Comparison of ENCODE assay signal across 10 mouse cellular contexts in the genomic region with DNA sequence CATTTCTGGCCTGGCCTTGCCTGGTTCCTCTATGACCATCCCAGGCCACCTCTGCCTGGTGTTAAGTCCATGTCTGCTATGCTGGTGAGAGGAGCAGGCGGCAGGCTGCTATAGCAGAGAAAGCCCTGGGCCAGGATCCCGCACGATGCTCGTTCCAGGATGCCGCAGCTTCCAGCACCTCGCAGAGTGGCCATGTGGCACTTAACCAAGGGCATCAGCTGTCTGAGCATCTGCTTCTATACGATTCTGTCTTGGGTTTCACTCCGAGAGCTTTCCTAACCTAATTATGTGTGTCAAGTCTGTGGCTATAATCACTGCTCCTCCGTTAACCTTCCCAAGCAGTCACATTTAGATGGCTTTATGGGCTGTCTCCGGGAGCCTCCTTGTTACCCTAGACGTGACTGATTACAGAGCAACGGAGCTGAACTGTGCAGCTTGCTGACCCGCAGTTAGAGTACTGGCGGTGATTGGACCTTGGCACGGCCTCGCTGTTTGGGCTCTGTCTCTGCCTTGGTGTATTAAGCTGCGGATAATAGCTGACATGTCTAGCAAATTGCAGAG.
A peak's percentile ranks its signal among the peaks of the same experiment; 100 is the strongest.
DNase-seq lines count a peak whose midpoint lies in the region; ATAC-seq and TF ChIP-seq lines count a peak whose summit lies in the region.
"Had no signal": no experiment of that assay in that cellular context is flagged by ENCODE, and none has a peak within 500 bp of the region (broad histone marks: within the 10 kb centered on the region; RNA-seq: fewer than 3 reads in every experiment).

No protein-coding gene starts in this region.

- peak; percentile 78 for ATAC-seq in embryonic facial prominence, embryonic 15.5 days (ENCODE audit: insufficient number of reproducible peaks, low FRiP score, low TSS enrichment, low read depth)
- peak; percentile 86 for ATAC-seq in hindbrain, embryonic 16.5 days
- ATAC-seq in limb, embryonic 14.5 days (ENCODE audit: low FRiP score, low read depth) = peak; percentile 49
- ATAC-seq in CD4-positive, CD25-positive, alpha-beta regulatory T cell, adult 4 months = no peak
- no peak for ATAC-seq in liver, embryonic 11.5 days (replicated peaks; ENCODE audit: low FRiP score)

- intact Hi-C loops in heart, postnatal 36 days (cut with DNase I) = no loop called here

- H3K4me3 ChIP-seq in embryonic facial prominence, embryonic 15.5 days (replicated peaks) = no peak overlapping the region
- H3K4me3 ChIP-seq in hindbrain, embryonic 16.5 days (ENCODE audit: low read length) = no peak overlapping the region
- H3K4me3 ChIP-seq in limb, embryonic 14.5 days (replicated peaks; ENCODE audit: low read length) = no peak overlapping the region
- H3K4me3 ChIP-seq in liver, embryonic 11.5 days (ENCODE audit: low read depth, low read length) = no peak overlapping the region
- H3K4me3 ChIP-seq: heart, embryonic 10.5 days; left cerebral cortex, adult 2 months had no signal

- peaks cover 34% of the 10 kb centered on the region for H3K4me1 ChIP-seq in embryonic facial prominence, embryonic 15.5 days
- peaks cover 6% of the 10 kb centered on the region for H3K4me1 ChIP-seq in hindbrain, embryonic 16.5 days (ENCODE audit: control insufficient read depth, insufficient read depth, low read depth, low read length)
- peaks cover 32% of the 10 kb centered on the region for H3K4me1 ChIP-seq in limb, embryonic 14.5 days (ENCODE audit: control insufficient read depth, insufficient read depth, low read length)
- H3K4me1 ChIP-seq in liver, embryonic 11.5 days (replicated peaks; ENCODE audit: control insufficient read depth, insufficient read depth, low read length) = no peaks in the 10 kb centered on the region

- no peak for TF ChIP-seq CTCF in brain, embryonic 14.5 days (IDR thresholded peaks at IDR 0.05; ENCODE audit: borderline replicate concordance, extremely low read depth, insufficient read depth, insufficient read length)

- 33% methylated on average over 17 of the region's 17 CpGs for WGBS in embryonic facial prominence, embryonic 15.5 days
- WGBS in hindbrain, embryonic 16.5 days = 27% methylated on average over 17 of the region's 17 CpGs
- WGBS in limb, embryonic 14.5 days = 27% methylated on average over 17 of the region's 17 CpGs
- 67% methylated on average over 17 of the region's 17 CpGs for WGBS in liver, embryonic 11.5 days

- peaks cover 5% of the 10 kb centered on the region; the same call in 1 of the 2 replicates for H3K27me3 ChIP-seq in embryonic facial prominence, embryonic 15.5 days
- no peaks in the 10 kb centered on the region for H3K27me3 ChIP-seq in hindbrain, embryonic 16.5 days (replicated peaks; ENCODE audit: control insufficient read depth, insufficient read depth, low read length)
- no peaks in the 10 kb centered on the region for H3K27me3 ChIP-seq in limb, embryonic 14.5 days (ENCODE audit: control insufficient read depth, insufficient read depth, low read length)
- H3K27me3 ChIP-seq in liver, embryonic 11.5 days (replicated peaks; ENCODE audit: control insufficient read depth, insufficient read depth, low read length) = peaks cover 6% of the 10 kb centered on the region; the same call in 1 of the 2 replicates

- H3K27ac ChIP-seq in embryonic facial prominence, embryonic 15.5 days (replicated peaks) = peak overlapping the region; percentile 29
- no peak overlapping the region for H3K27ac ChIP-seq in hindbrain, embryonic 16.5 days (ENCODE audit: low read depth, low read length)
- H3K27ac ChIP-seq in limb, embryonic 14.5 days (replicated peaks; ENCODE audit: low read depth, low read length) = peak overlapping the region; percentile 49; the same call in 1 of the 2 replicates
- H3K27ac ChIP-seq in liver, embryonic 11.5 days (ENCODE audit: low read depth, low read length) = no peak overlapping the region
- H3K27ac ChIP-seq: heart, embryonic 10.5 days; left cerebral cortex, adult 2 months had no signal

- H3K4me2 ChIP-seq in embryonic facial prominence, embryonic 15.5 days (replicated peaks) = peak overlapping the region; percentile 4; the same call in 1 of the 2 replicates
- H3K4me2 ChIP-seq in hindbrain, embryonic 16.5 days (ENCODE audit: low read length) = no peak overlapping the region
- H3K4me2 ChIP-seq in limb, embryonic 14.5 days (replicated peaks; ENCODE audit: low read depth, low read length, severe bottlenecking) = no peak overlapping the region
- no peak overlapping the region for H3K4me2 ChIP-seq in liver, embryonic 11.5 days

- H3K36me3 ChIP-seq in embryonic facial prominence, embryonic 15.5 days = no peaks in the 10 kb centered on the region
- H3K36me3 ChIP-seq in hindbrain, embryonic 16.5 days (ENCODE audit: control insufficient read depth, insufficient read depth, low read length) = no peaks in the 10 kb centered on the region
- no peaks in the 10 kb centered on the region for H3K36me3 ChIP-seq in limb, embryonic 14.5 days (ENCODE audit: control insufficient read depth, insufficient read depth, low read length)
- H3K36me3 ChIP-seq in liver, embryonic 11.5 days (ENCODE audit: control insufficient read depth, insufficient read depth, low read length) = no peaks in the 10 kb centered on the region
- H3K36me3 ChIP-seq: heart, embryonic 10.5 days had no signal

- no peaks in the 10 kb centered on the region for H3K9me3 ChIP-seq in embryonic facial prominence, embryonic 15.5 days (replicated peaks)
- no peaks in the 10 kb centered on the region for H3K9me3 ChIP-seq in hindbrain, embryonic 16.5 days (ENCODE audit: control insufficient read depth, low read length)
- H3K9me3 ChIP-seq in limb, embryonic 14.5 days (ENCODE audit: control insufficient read depth, low read length) = no peaks in the 10 kb centered on the region
- H3K9me3 ChIP-seq in liver, embryonic 11.5 days (ENCODE audit: control insufficient read depth, low read length) = no peaks in the 10 kb centered on the region
- H3K9me3 ChIP-seq: heart, embryonic 10.5 days had no signal

- DNase-seq in brain, embryonic 14.5 days (ENCODE audit: low read depth) = peak; percentile 85
- no peak for DNase-seq in limb, embryonic 14.5 days (ENCODE audit: low spot score)
- no peak for DNase-seq in adrenal gland, adult 18-20 months (ENCODE audit: low spot score in 2 of 2)
- no peak for DNase-seq in heart, postnatal 36 days
- no peak for DNase-seq in liver, embryonic 11.5 days (ENCODE audit: low spot score)

- no peak for TF ChIP-seq POLR2A in brain, embryonic 14.5 days (IDR thresholded peaks at IDR 0.05; ENCODE audit: borderline replicate concordance, extremely low read depth, insufficient read depth, insufficient read length, poor library complexity, severe bottlenecking)
- TF ChIP-seq POLR2A in limb, embryonic 14.5 days (IDR thresholded peaks at IDR 0.05; ENCODE audit: borderline replicate concordance, extremely low read depth, insufficient read depth, insufficient read length) = no peak

- H3K9ac ChIP-seq in embryonic facial prominence, embryonic 15.5 days = no peak overlapping the region
- H3K9ac ChIP-seq in hindbrain, embryonic 16.5 days (ENCODE audit: low read depth, low read length) = no peak overlapping the region
- no peak overlapping the region for H3K9ac ChIP-seq in limb, embryonic 14.5 days (ENCODE audit: low read depth, low read length, severe bottlenecking)
- H3K9ac ChIP-seq in liver, embryonic 11.5 days (ENCODE audit: low read depth, low read length) = no peak overlapping the region

Comparison
In these comparisons a context has a peak if more than half of its experiments do, and no peak if none do; other contexts are left out.
1. ATAC-seq: peak in embryonic facial prominence, embryonic 15.5 days (single experiment), hindbrain, embryonic 16.5 days (single experiment) and limb, embryonic 14.5 days (single experiment); none in CD4-positive, CD25-positive, alpha-beta regulatory T cell, adult 4 months (single experiment) and liver, embryonic 11.5 days (single experiment).
2. H3K27ac ChIP-seq: peak in embryonic facial prominence, embryonic 15.5 days (single experiment) and limb, embryonic 14.5 days (single experiment); none in hindbrain, embryonic 16.5 days (single experiment) and liver, embryonic 11.5 days (single experiment).